Mouse (Mus musculus): Measurements from ENCODE around the gene Epha4.

GRCm38 (mm10) chr1:77377550-77377980 lies 137.3 kb downstream of the Epha4 start:
- no peak for TF ChIP-seq CTCF (IDR thresholded peaks at IDR 0.05; ENCODE audit: borderline replicate concordance, control insufficient read depth, extremely low read depth, insufficient read depth, low read length, poor library complexity)
- TF ChIP-seq POLR2A (IDR thresholded peaks at IDR 0.05; ENCODE audit: control insufficient read depth, extremely low read depth, insufficient read depth, low read length, poor library complexity), result no peak
